ENCODE assay signal across 20 mouse cellular contexts in genomic region chr4:41358669-41359068, GRCm38 (mm10). TPM values are rescaled to one million over a fixed set of nuclear protein-coding genes. Genes with fewer than 3 reads are reported as not detected.
DNase-seq lines count a peak whose midpoint lies in the region; ATAC-seq and TF ChIP-seq lines count a peak whose summit lies in the region.
"Had no signal": no experiment of that assay in that cellular context is flagged by ENCODE, and none has a peak within 500 bp of the region (broad histone marks: within the 10 kb centered on the region; RNA-seq: fewer than 3 reads in every experiment).

No protein-coding gene starts in this region.

- peaks cover 11% of the 10 kb centered on the region for H3K79me2 ChIP-seq in MEL (ENCODE audit: control insufficient read depth, insufficient read depth, low read length, poor library complexity)
- H3K79me2 ChIP-seq in macrophage (ENCODE audit: inconsistent target) = peaks cover 98% of the 10 kb centered on the region

- TF ChIP-seq RAD21 in MEL (IDR thresholded peaks at IDR 0.05; ENCODE audit: low read depth, low read length) = no peak

- no peaks in the 10 kb centered on the region; the same call in 1 of the 2 replicates for H3K9me3 ChIP-seq in MEL (replicated peaks; ENCODE audit: insufficient read depth, low read length)
- H3K9me3 ChIP-seq: embryonic facial prominence, embryonic 13.5 days; forebrain, embryonic 12.5 days; heart, embryonic 10.5 days; heart, embryonic 15.5 days; hindbrain, embryonic 12.5 days had no signal

- peaks cover 3 to 4% of the 10 kb centered on the region in 2 experiments for H3K4me1 ChIP-seq in MEL (ENCODE audit: control insufficient read depth in 1 of 2, insufficient read depth in 2 of 2, low read length in 2 of 2)
- peaks cover 51% of the 10 kb centered on the region for H3K4me1 ChIP-seq in bone marrow macrophage, adult 2 months (ENCODE audit: control insufficient read depth, insufficient read depth, low read length)
- H3K4me1 ChIP-seq: embryonic facial prominence, embryonic 13.5 days; heart, embryonic 10.5 days; heart, embryonic 15.5 days; hindbrain, embryonic 12.5 days had no signal

- 17% methylated on average over 1 of the region's 2 CpGs for WGBS in macrophage (ENCODE audit: missing documents)

- ATAC-seq in monocyte, adult 5-6 weeks (replicated peaks; ENCODE audit: insufficient number of reproducible peaks, low FRiP score, low TSS enrichment, poor library complexity, severe bottlenecking) = peak; percentile 42; the same call in 1 of the 2 replicates
- ATAC-seq in inflammation-experienced regulatory T-cells, adult 6 months = no peak
- ATAC-seq: forebrain, embryonic 16.5 days; hindbrain, embryonic 16.5 days had no signal

- no peaks in the 10 kb centered on the region for H3K27me3 ChIP-seq in MEL (ENCODE audit: control insufficient read depth in 1 of 2, insufficient read depth in 2 of 2, low read length in 2 of 2)
- H3K27me3 ChIP-seq: embryonic facial prominence, embryonic 13.5 days; forebrain, embryonic 12.5 days; heart, embryonic 15.5 days; hindbrain, embryonic 12.5 days had no signal

- H3K27ac ChIP-seq in MEL (ENCODE audit: control insufficient read depth, low read depth, low read length) (peak overlapping the region; percentile 36), macrophage (peak overlapping the region; percentile 47)
- peak overlapping the region; percentile 47 for H3K27ac ChIP-seq in bone marrow macrophage, adult 2 months (ENCODE audit: insufficient read depth, low read depth, low read length)
- H3K27ac ChIP-seq: embryonic facial prominence, embryonic 13.5 days; forebrain, embryonic 12.5 days; heart, embryonic 10.5 days; heart, embryonic 15.5 days; hindbrain, embryonic 12.5 days had no signal

- intact Hi-C loops in heart, postnatal 10 days (cut with DNase I) = no loop called here

- no peak for TF ChIP-seq EP300 in MEL (IDR thresholded peaks at IDR 0.05; ENCODE audit: low read depth in 1 of 2, low read length in 2 of 2)

- no peak for TF ChIP-seq CTCF in MEL (IDR thresholded peaks at IDR 0.05 in 2 of 3, conservative IDR thresholded peaks at IDR 0.05 in 1 of 3; ENCODE audit: control insufficient read depth in 1 of 3, insufficient read depth in 1 of 3, low read depth in 2 of 3, low read length in 3 of 3, poor library complexity in 1 of 3, severe bottlenecking in 1 of 3)
- TF ChIP-seq CTCF in bone marrow macrophage, adult 2 months (IDR thresholded peaks at IDR 0.05; ENCODE audit: low read depth, low read length) = no peak

- H3K9ac ChIP-seq in MEL (ENCODE audit: control insufficient read depth, low read depth, low read length, poor library complexity, severe bottlenecking) = no peak overlapping the region
- H3K9ac ChIP-seq: embryonic facial prominence, embryonic 13.5 days; forebrain, embryonic 12.5 days; heart, embryonic 15.5 days; hindbrain, embryonic 12.5 days had no signal

- H3K36me3 ChIP-seq in MEL (ENCODE audit: control insufficient read depth in 1 of 2, insufficient read depth in 2 of 2, low read length in 2 of 2) = peaks cover 0 to 8% of the 10 kb centered on the region in 2 experiments; a peak in 3 of 4 replicates
- H3K36me3 ChIP-seq in macrophage (ENCODE audit: inconsistent target) = no peaks in the 10 kb centered on the region

- DNase-seq in MEL (ENCODE audit: low read depth, low spot score) = peak; percentile 53
- DNase-seq in kidney, postnatal 36 days = no peak
- no peak for DNase-seq in heart, postnatal 10 days
- DNase-seq: adrenal gland, adult 8-10 months; adrenal gland, postnatal 36 days; cerebellum, adult 11-12 months; cerebellum, adult 9-10 months; cerebellum, postnatal 25 days; gastrocnemius, postnatal 25 days had no signal

- H3K4me3 ChIP-seq in MEL (ENCODE audit: control insufficient read depth in 1 of 2, insufficient read depth in 1 of 2, low read depth in 2 of 2, low read length in 2 of 2) (peak overlapping the region in 1 of 2 experiments; percentile 7; a peak in 1 of 4 replicates), macrophage (ENCODE audit: inconsistent target) (no peak overlapping the region)
- no peak overlapping the region for H3K4me3 ChIP-seq in bone marrow macrophage, adult 2 months (ENCODE audit: insufficient read depth, low read length)
- H3K4me3 ChIP-seq: embryonic facial prominence, embryonic 13.5 days; forebrain, embryonic 12.5 days; heart, embryonic 10.5 days; heart, embryonic 15.5 days; hindbrain, embryonic 12.5 days had no signal

- no peak for TF ChIP-seq POLR2A in MEL (IDR thresholded peaks at IDR 0.05; ENCODE audit: control insufficient read depth in 1 of 2, insufficient read depth in 1 of 2, low read depth in 1 of 2, low read length in 2 of 2, poor library complexity in 1 of 2)
- no peak for TF ChIP-seq POLR2A in bone marrow macrophage, adult 2 months (IDR thresholded peaks at IDR 0.05; ENCODE audit: borderline replicate concordance, low read depth, low read length)

TF ChIP-seq in MEL, 35 proteins besides CTCF, POLR2A, EP300 and RAD21:
- TF ChIP-seq ETS1 (IDR thresholded peaks at IDR 0.05; ENCODE audit: low read depth, low read length) (no peak), MAFK (IDR thresholded peaks at IDR 0.05; ENCODE audit: borderline replicate concordance, low read depth, low read length) (no peak), ZNF384 (IDR thresholded peaks at IDR 0.05; ENCODE audit: low read depth, low read length) (no peak)
TF ChIP-seq in MEL: peak in this region for 0.

RNA-seq across cellular contexts. Expression of gene Ubap1, which starts 9.9 kb away (rescaled TPM):
- total RNA-seq in MEL (2012; rRNA removed) = 9.1 and 12.8 TPM in 2 replicates
- polyA plus RNA-seq in MEL (2012; ENCODE audit: insufficient read depth in 1 of 2, insufficient read length in 2 of 2, low read depth in 1 of 2, low replicate concordance in 2 of 2, missing spikeins in 1 of 2) (10 to 100 TPM in 1 of 2 experiments, not detected in 1; 15.7 TPM), macrophage (2018) (39.6 to 73.7 TPM (median 49.5 TPM) in 3 replicates)
- polyA plus RNA-seq in bone marrow macrophage, adult 2 months (2012; ENCODE audit: insufficient read depth, insufficient read length, missing spikeins) = 106 and 116 TPM in 2 replicates
- total RNA-seq in macrophage (2018; cell fraction: chromatin; rRNA removed) = 100 to 1,000 TPM in 4 of 26 experiments, 10 to 100 TPM in 22; 36.1 to 127 (median 71.9) TPM
- 10 to 100 TPM; 50.5 to 65.0 (median 60.0) TPM for total RNA-seq in macrophage (2018; cell fraction: cytosol; rRNA removed)
- total RNA-seq in macrophage (2018; cell fraction: nucleus; rRNA removed) = 10 to 100 TPM; 33.3 to 96.1 (median 47.0) TPM
- total RNA-seq in monocyte, adult 5-6 weeks (2017) = 70.9 to 80.1 TPM (median 79.6 TPM) in 3 replicates
- total RNA-seq in heart, postnatal 10 days (2021) = 10 to 100 TPM; 38.9 to 43.5 TPM
- polyA plus RNA-seq in inflammation-experienced regulatory T-cells, adult 6 months (2017; shearing (Covaris generic)) = 10 to 100 TPM; 24.2 to 34.2 (median 31.8) TPM

RNA-seq across cellular contexts. Expression of gene Dcaf12, which starts 44.0 kb away (rescaled TPM):
- total RNA-seq in MEL (2012; rRNA removed) = 24.3 and 25.9 TPM in 2 replicates
- polyA plus RNA-seq in MEL (2012; ENCODE audit: insufficient read depth in 1 of 2, insufficient read length in 2 of 2, low read depth in 1 of 2, low replicate concordance in 2 of 2, missing spikeins in 1 of 2) (10 to 100 TPM in 1 of 2 experiments, not detected in 1; 49.2 TPM), macrophage (2018) (21.0 to 43.0 TPM (median 38.5 TPM) in 3 replicates)
- polyA plus RNA-seq in bone marrow macrophage, adult 2 months (2012; ENCODE audit: insufficient read depth, insufficient read length, missing spikeins) = 47.2 and 47.4 TPM in 2 replicates
- 10 to 100 TPM; 14.9 to 33.9 (median 25.7) TPM for total RNA-seq in macrophage (2018; cell fraction: chromatin; rRNA removed)
- total RNA-seq in macrophage (2018; cell fraction: cytosol; rRNA removed) = 10 to 100 TPM; 34.0 to 51.3 (median 43.6) TPM
- 10 to 100 TPM; 28.3 to 39.3 (median 33.8) TPM for total RNA-seq in macrophage (2018; cell fraction: nucleus; rRNA removed)
- 44.1 to 49.8 TPM (median 44.7 TPM) in 3 replicates for total RNA-seq in monocyte, adult 5-6 weeks (2017)
- 10 to 100 TPM; 40.6 to 44.9 TPM for total RNA-seq in heart, postnatal 10 days (2021)
- polyA plus RNA-seq in inflammation-experienced regulatory T-cells, adult 6 months (2017; shearing (Covaris generic)) = 10 to 100 TPM; 21.6 to 32.7 (median 25.1) TPM
